Mouse (Mus musculus) layer of hippocampus, adult 9-11 months (tissue): Measurements from ENCODE around the gene Iqschfp.

Experiments used
- DNase-seq: peaks from one replicate; pipeline ENCODE4 v3.0.0; 2022

The Iqschfp gene

GRCm38 (mm10) chr3:68542944-68543501 is 651.0 kb downstream of the Iqschfp start:
- DNase-seq = peak; percentile 73

DNA sequence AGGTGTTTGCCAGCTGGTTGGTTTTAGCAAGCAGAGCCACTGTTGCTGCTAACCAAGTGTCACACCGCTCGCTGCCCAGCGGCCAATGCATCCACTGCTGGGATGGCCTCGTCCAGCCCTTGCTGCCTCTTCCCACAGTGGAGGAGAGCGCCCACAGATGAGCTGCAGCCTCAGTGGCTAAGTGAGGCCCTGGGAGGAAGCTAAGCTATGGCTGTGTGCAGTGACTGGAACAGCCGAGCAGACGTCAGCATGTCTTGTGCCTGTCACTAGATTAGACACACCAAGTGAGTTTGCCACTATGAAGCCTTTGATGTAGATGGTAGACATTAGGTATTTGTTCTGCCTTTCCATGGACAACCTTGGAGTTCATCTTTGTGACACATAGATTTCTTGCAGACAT is 652.8 kb downstream of the Iqschfp start:
- no peak for DNase-seq

DNA sequence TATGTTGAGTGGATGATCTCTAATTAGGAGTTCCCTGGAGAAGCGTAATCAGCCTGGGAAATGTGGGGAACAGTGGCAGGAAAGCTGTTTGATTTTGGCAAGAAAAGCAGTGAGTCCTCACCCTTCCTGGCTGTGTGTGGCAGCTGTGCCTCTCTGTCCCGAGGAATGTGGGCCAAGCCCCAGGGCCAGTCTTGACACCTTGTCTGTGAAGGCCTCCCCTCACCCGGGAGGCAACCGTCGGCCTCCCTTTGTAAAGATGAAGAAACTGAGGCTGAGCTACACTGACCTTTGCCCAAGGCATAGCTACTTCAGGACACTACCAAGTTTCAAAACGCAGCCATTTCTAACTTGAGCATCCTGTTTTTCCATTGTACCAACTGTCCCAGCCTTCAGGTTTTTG is 653.9 kb downstream of the Iqschfp start:
- DNase-seq = no peak

DNA sequence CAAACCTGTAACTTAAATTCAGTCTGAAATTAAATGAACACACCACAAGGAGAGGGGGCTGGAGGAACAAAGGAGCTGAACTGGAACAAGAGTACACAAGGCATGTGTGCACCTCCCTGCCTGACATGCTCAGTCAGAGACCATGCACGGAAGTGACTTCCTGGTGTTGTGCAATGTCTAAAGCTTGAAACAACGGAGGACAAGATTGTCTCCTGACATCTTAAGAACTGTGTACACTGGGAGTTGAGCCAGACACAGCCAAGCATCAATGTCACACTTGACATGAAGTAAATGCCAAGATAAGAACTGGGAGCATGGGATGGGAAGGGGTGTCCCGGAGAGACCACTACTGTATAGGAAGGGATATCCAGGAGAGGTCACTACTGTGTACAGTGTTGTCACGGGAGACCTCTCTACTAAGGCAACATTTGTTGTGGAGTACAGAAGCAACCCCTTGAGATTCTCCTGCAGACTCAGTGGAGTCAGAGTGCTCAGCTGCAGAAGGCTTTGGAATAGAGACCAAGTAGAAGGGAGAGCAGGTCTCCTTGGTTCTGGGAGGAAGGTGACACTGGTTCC is 663.1 kb downstream of the Iqschfp start:
- DNase-seq = no peak

GRCm38 (mm10) chr3:68556891-68557290 is 664.9 kb downstream of the Iqschfp start:
- DNase-seq = no peak

DNA sequence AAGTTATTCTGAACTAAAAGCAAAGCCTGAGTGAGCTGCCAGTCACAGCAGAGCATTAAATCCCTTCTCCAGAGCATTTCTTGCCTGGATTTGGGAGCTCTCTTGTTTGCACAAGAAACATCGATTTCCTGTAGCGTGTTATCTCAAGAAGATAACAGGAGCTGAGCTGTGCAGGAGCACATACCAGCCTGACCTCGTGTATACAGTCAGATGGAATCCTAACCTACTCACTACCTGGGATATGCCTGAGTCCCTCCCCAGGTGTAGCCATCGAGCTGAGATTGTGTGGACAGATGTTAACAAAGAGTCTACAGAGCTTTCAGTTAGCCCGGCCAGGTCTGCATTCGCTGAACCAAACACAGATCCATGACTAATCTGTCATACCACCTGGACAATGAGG is 666.7 kb downstream of the Iqschfp start:
- no peak for DNase-seq

DNA sequence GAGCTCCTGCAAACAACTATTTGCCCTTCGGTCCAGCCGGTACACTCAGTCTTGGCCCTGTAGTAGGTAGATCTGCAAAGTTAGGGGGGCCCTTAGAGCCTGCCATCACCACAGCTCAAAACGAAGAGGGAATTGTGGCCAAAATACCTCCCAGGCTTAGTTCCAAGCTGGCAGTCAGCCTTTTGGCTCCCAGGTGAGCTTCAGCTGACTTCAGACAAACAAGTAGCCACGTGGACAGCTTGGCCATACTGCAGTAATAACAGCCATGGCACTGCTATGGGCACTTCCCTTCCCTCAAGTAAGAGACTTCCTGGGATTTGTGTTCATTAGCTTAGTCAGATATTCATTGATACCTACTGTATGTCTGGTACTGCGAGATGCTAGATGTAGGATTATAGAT is 668.0 kb downstream of the Iqschfp start:
- no peak for DNase-seq

DNA sequence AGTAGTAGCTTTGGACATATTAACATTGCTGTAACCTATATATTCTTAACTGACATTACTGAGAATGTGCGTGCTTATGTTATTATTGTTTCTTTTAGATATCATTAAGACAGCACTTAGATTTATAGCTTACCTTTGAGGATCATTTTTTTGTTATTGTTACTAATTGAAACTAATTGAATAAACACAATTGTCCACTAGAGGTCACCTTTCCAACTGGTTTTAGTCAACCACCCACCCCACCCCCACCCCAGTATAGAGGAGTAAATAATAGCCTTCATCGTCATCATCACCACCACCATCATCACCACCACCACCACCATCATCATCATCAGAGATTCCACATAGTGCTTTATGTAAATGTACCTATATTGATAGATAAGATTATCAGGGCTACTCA is 670.8 kb downstream of the Iqschfp start:
- no peak for DNase-seq

DNA sequence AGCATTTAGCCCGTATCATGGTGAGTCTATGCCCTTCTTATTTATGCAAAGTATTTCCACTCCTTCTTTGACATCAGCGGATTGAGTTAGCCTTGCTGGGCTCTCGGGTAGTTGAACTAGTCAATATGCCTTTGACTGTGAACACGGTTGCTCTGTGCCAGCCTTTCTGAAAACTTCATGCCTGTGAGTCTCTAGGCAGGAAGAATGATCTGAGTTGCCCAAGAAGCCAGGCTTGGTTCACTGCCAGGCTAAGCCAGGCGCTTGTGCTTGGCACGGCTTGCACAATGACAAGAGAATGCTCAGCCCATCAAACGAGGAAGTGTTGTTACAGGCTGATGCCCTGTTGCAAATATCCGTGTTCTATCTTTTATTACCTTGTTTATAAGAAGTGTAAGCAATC is 671.9 kb downstream of the Iqschfp start:
- peak; percentile 81 for DNase-seq

- DNase-seq = no peak
Measured at GRCm38 (mm10) chr3:68564978-68565674, 673.1 kb downstream of the Iqschfp start.

DNA sequence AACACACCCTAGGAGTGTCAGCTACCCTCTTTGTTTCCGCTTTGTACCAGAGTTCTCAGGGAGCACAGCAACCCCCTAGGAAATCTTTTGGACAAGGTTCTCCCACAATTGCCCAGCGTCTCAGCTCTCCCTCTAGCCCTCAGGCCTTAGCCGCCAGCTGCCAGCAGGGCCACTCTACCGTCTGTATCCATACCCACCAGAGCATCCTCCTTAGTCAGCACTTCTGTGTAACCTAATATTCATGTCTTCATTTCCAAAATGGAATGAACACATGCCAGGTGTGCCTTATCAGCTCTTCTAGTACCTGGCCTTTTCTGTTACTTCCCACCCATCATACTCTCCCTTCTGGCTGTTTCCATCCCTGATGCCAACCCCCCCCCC is 673.6 kb downstream of the Iqschfp start:
- DNase-seq = no peak

GRCm38 (mm10) chr3:68567581-68567980 is 675.5 kb downstream of the Iqschfp start:
- no peak for DNase-seq

DNA sequence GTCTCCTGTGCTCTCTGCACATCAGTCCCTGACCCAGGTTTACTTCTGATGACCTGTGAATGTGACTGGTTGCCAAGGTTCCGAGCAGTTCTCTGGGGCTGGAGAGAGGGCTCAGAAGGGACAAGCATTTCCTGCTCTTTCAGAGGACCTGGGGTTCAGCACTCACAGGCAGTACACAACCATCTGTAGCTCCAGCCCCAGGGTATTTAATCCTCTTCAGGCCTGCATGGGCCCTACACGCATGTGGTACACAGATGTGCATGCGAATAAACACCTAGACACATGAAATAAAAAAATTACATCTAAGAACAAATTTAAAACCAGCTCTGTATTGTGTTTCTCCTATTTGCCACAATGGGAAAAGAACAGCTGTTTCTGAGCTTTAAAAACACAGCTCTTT is 676.1 kb downstream of the Iqschfp start:
- no peak for DNase-seq

DNA sequence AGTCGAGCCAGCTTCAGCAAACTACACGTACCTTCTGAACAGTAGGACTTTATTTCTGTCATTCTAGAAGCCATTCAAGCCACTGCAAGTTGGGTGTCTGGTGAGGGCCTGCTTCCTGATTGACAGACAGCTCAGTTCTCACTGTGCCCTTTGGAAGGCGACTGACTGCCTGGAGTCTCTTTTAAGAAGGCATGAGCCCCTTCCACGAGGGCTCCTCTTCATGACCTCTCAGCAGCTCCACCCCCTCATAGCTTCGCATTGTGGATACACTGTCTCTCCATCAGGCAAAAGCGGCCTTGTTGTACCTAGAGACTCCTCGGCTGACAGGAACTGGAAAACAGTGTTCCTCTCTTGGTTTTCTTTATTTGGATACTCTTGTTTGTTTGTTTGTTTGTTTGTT is 676.7 kb downstream of the Iqschfp start:
- DNase-seq = no peak

GRCm38 (mm10) chr3:68570319-68570718 is 678.3 kb downstream of the Iqschfp start:
- DNase-seq = no peak

- DNase-seq = peak; percentile 93
Measured at GRCm38 (mm10) chr3:68572249-68573225, 680.5 kb downstream of the Iqschfp start.

GRCm38 (mm10) chr3:68573226-68573624 is 681.2 kb downstream of the Iqschfp start:
- no peak for DNase-seq

DNA sequence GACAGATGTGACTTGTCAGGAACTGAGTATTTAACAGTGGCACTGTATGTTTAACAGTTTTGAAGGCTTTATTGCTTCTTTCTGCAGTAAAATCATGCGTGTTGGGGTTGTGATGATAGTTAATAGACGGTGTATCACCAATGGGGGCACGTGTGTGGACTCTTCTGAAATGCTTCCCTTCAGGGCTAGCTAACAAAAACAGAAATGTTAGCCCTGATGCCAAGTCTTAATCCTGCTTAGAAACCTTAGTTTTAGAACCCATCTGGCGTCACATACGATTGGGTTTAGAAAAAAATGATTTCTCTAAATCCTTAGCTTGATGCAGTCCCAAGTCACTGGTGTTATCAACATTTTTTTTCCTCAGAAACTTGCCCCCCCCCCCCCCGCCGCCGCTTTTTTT is 682.1 kb downstream of the Iqschfp start:
- DNase-seq = no peak

DNA sequence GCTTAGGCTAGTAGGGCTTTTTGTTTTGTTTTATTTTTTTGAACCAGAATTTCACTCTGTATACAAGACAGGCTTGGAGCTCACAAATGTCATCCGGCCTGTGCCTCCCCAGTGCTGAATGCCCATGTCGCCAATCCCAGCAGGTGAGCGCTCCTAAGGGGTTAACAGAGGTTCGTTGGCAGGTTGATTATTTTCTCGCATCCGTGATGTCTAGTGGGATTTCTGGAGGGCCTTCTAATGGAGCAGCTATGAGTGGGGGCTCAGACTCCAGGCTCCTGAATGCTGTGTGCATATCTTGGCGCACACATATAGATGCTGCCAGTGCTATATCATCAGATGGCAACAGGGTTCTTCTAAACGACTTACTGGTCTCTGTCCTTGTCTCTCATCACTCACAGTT is 682.5 kb downstream of the Iqschfp start:
- DNase-seq = no peak

DNA sequence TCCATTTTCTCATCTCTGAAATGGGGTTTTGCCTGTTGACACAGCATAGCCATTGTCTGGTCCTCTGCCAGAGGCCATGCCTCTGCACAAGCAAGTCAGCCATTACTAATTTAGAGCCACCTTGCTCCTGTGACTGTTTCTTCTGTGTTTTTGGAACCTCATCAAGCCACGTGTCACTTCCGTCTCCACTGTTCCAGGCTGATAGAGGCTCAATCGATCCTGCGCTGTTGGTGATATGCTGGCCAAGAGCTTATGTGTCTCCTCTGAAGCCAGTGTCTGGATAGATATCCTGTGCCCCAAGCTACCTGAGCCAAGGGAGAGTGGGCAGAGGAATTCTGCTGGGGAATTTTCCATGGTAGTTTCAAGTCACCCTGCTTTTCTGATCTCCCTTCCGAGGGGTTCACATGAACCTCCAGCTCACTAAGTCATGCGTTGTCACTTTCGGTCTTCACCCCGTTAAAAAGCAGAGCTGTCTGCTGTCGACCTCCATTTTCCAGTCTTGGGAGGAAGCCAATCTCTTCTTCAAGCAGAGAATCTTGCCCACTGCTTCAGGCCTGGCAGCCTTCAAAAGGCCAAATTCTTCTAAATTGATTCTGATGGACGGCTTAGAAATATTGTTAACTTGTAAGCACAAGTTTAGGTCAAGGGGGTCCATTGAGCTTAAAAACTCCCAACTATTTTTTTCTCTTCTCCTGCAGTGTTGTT is 683.8 kb downstream of the Iqschfp start:
- no peak for DNase-seq

GRCm38 (mm10) chr3:68576431-68576830 is 684.4 kb downstream of the Iqschfp start:
- peak; percentile 91 for DNase-seq

DNA sequence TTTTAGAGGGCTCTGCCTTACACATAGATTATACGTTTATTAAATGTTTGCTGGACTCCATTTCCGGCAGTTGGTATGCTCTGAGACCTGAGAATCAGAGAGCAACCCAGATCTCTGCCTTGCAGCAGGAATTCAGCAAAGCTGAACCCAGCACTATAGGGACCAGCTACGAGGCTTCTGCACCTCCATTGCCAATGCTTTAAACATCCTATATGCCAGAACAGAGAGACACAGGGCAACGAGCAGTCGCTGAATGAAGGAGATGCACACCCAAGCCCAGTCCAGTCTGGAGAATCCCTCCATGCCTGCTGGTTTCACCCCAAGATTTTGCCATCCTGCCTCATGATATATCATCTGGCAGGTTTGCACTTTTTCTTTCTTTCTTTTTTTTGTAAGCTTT is 684.9 kb downstream of the Iqschfp start:
- no peak for DNase-seq

DNA sequence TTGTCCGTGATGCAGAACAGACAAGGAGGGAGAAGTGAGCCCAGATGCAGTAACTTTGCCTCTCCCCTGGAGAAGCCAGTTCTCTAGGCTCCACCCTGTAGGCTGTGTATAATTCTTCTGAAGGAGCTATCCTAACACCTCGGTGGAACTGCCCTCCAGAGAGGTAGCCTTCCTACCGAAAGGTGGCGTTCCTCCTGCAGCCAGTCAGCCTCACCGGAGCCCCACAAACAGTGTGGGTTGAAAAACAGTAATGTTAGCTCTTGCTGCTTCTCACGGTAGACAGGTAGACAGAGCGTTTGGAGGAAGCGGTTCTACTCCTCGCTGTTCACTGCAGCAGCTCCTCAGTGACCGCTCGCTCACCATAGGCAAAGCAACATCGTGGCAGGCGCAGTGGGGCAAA is 689.6 kb downstream of the Iqschfp start:
- DNase-seq = no peak
